Mouse (Mus musculus): ENCODE measurements around the gene Ddx51.

Ddx51 gene

DNA sequence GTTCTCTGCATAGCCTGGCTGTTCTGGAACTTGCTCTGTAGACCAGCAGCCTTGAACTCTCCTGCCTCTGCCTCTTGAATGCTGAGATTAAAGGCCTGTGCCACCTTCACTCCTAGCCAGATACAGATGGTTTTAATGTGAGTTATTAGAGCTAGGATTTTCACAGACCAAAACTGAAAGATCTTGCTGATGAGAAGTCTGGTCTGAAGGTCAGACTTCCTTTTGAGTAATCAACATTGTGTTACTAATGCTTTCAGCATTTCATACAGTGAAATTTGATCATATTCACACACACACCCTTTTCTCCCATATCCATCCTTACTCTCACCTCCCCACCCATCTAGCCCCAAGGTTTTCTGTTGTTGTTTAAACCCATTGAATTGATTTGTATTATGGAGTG lies 6.4 kb downstream of the Ddx51 start:
- no peak for DNase-seq (ENCODE audit: extremely low read depth, low read depth, low spot score)

DNA sequence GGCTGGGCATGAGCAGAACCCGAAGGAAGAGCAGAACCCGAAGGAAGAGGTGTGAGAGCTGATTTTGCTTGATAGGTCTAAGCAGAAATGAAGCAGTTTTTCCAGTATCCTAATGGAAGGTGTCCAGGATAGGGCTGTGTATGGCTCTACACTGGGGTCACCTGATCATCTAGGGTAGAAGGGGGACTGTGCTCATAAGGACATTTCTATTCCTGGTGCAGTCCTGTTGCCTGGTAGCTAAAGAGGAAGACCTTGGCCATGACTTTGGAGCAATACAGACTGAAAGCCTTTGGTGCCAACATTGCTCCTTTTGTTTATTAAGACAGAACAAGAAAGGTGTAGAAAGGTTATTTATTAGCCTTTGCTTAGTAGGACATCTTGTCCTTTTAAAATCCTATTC lies 10.8 kb downstream of the Ddx51 start:
- DNase-seq (ENCODE audit: extremely low read depth, low read depth, low spot score), result no peak

GRCm38 (mm10) chr5:110664750-110665269 lies 11.6 kb downstream of the Ddx51 start:
- DNase-seq (ENCODE audit: extremely low read depth, low read depth, low spot score), result no peak

GRCm38 (mm10) chr5:110665486-110666121 lies 12.4 kb downstream of the Ddx51 start:
- DNase-seq (ENCODE audit: extremely low read depth, low read depth, low spot score), result no peak

DNA sequence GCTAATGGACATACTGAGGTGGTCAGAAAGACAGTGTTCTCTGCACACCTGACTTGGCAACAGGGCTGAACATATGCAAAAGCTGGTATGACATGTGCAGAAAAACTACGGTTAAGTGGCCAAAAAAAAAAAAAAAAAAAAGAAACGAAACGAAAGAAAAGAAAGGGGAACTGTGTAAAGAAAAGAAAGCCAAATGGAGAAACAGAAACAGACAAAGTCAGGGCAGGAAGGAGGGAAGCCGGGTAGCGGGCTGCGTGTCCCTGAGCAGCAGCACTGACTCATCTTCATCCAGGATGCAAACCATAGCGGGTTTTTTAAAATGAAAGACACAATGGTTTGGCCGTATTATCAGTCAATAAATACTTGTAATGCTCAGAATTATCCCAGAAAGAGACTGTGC lies 28.8 kb downstream of the Ddx51 start:
- DNase-seq (ENCODE audit: extremely low read depth, low read depth, low spot score), result no peak

GRCm38 (mm10) chr5:110698617-110699016 lies 45.4 kb downstream of the Ddx51 start:
- DNase-seq (ENCODE audit: extremely low read depth, low read depth, low spot score), result no peak

GRCm38 (mm10) chr5:110704004-110704403 lies 50.8 kb downstream of the Ddx51 start:
- no peak for DNase-seq (ENCODE audit: extremely low read depth, low read depth, low spot score)

DNA sequence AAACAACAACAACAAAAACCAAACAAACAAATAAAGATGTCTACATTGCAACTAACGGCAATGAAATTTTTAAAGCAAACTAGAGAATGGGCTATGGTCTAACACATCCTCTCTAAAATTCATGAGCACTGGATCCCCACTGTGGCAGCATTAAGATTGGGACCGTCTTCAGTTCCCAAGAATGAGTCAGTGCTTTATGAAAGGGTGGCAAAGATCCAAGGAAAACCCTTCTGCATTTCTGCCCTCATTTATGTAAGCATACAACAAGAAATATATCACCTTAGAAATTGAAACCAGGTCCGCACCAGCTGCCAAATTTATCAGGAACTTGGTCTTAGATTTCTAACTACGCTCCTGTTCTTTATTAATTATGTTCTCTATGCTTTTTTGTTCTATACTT lies 56.0 kb downstream of the Ddx51 start:
- DNase-seq (ENCODE audit: extremely low read depth, low read depth, low spot score), result no peak
